Mouse (Mus musculus) heart, adult 2 months (tissue): Measurements from ENCODE around the gene Zscan2. TPM values are rescaled to one million over a fixed set of nuclear protein-coding genes. Genes with fewer than 3 reads are reported as not detected.
"Not testable (repeated sequence)": the region's sequence is repeated elsewhere in the genome, so short reads cannot be mapped to it uniquely, and the experiment has no call there.

Experiments used
- DNase-seq, 2 experiments: peaks; one replicate each; pipeline ENCODE4 v3.0.0; 2021
- H3K27ac ChIP-seq: fragments of 200-600 bp; 2 replicates; pipeline ENCODE4 v1.8.1; 2022
- H3K27me3 ChIP-seq: fragments of 200-500 bp; 2 replicates; pipeline ENCODE4 v1.6.1; 2012; ENCODE audit warnings: mild to moderate bottlenecking, low read length, inconsistent platforms, mixed read lengths; ENCODE audit not compliant: control insufficient read depth, insufficient read depth
- H3K36me3 ChIP-seq: fragments of 200-500 bp; 2 replicates; pipeline ENCODE4 v1.6.1; 2012; ENCODE audit warnings: low read length, inconsistent platforms; ENCODE audit not compliant: control insufficient read depth, insufficient read depth
- H3K4me1 ChIP-seq: fragments of 200-500 bp; 2 replicates; pipeline ENCODE4 v1.6.1; 2011; ENCODE audit warnings: low read length; ENCODE audit not compliant: control insufficient read depth, insufficient read depth
- H3K4me3 ChIP-seq: fragments of 200-600 bp; 2 replicates; pipeline ENCODE4 v1.8.1; 2022
- H3K79me2 ChIP-seq: fragments of 200-500 bp; replicated peaks from 2 replicates; pipeline ENCODE4 v1.6.1; 2012; ENCODE audit warnings: mild to moderate bottlenecking, inconsistent platforms, low read length, moderate library complexity, mixed read lengths; ENCODE audit not compliant: control insufficient read depth, insufficient read depth
- H3K9ac ChIP-seq: fragments of 200-500 bp; 2 replicates; pipeline ENCODE4 v1.6.1; 2012; ENCODE audit warnings: low read depth, mild to moderate bottlenecking, control low read depth, inconsistent platforms, low read length, mixed read lengths
- CTCF ChIP-seq: fragments of 200-600 bp; IDR thresholded peaks from 2 replicates; pipeline ENCODE4 v1.8.1; 2022; ENCODE audit warnings: antibody characterized with exemption, mild to moderate bottlenecking, moderate library complexity
- EP300 ChIP-seq: fragments of 200-500 bp; IDR thresholded peaks from 2 replicates; pipeline ENCODE4 v1.6.1; 2011; ENCODE audit warnings: low read depth, low read length, control low read depth; ENCODE audit not compliant: insufficient read depth
- POLR2A ChIP-seq: fragments of 200-500 bp; IDR thresholded peaks from 2 replicates; pipeline ENCODE4 v1.6.1; 2011; ENCODE audit warnings: mild to moderate bottlenecking, low read depth, low read length, control low read depth; ENCODE audit not compliant: insufficient read depth
- WGBS: fragments of 180-500 bp; shearing (Covaris S2); methylation state at CpG from one replicate; pipeline ENCODE4 v1.1.7; 2018; 5-methylcytosine and 5-hydroxymethylcytosine counted together
- intact Hi-C: fragments of 180-260 bp; cut with DNase I; formaldehyde crosslinking; loops from one replicate; pipeline ENCODE4 v1.15.1; 2025
- polyA plus RNA-seq: library from polyadenylated mRNA; depleted of rRNA; stranded (reverse); fragments of >200 nt; gene quantifications from 2 replicates; pipeline ENCODE4 v1.2.3, GENCODE M21; 2012
- total RNA-seq, 2 experiments: library from RNA; stranded (reverse); gene quantifications; 2 replicates each; pipeline ENCODE4 v1.2.3; 2021

Gene Zscan2
- total and polyA plus RNA-seq, 3 experiments, result 3.0 to 6.3 (median 5.7) TPM

GRCm38 (mm10) chr7:80825843-80826403 is 34.8 kb upstream of the Zscan2 start, which contains the start of gene Iqgap1:
Gene Iqgap1 (minus strand): TSS chr7:80825974.
- H3K4me1 ChIP-seq, result peaks cover 5% of the 10 kb centered on the region
- WGBS, result 68% methylated on average over 11 of the region's 11 CpGs
- H3K4me3 ChIP-seq, result no peak within 1 kb of the TSS
- TF ChIP-seq EP300 (no peak), CTCF (no peak), POLR2A (no peak)
- DNase-seq, result no peak
- no peaks in the 10 kb centered on the region for H3K79me2 ChIP-seq
- no peaks in the 10 kb centered on the region; the same call in 1 of the 2 replicates for H3K36me3 ChIP-seq
- H3K27me3 ChIP-seq, result no peaks in the 10 kb centered on the region
- intact Hi-C loops, result no loop called here
- H3K9ac ChIP-seq, result no peak within 1 kb of the TSS
- no peak within 1 kb of the TSS for H3K27ac ChIP-seq

DNA sequence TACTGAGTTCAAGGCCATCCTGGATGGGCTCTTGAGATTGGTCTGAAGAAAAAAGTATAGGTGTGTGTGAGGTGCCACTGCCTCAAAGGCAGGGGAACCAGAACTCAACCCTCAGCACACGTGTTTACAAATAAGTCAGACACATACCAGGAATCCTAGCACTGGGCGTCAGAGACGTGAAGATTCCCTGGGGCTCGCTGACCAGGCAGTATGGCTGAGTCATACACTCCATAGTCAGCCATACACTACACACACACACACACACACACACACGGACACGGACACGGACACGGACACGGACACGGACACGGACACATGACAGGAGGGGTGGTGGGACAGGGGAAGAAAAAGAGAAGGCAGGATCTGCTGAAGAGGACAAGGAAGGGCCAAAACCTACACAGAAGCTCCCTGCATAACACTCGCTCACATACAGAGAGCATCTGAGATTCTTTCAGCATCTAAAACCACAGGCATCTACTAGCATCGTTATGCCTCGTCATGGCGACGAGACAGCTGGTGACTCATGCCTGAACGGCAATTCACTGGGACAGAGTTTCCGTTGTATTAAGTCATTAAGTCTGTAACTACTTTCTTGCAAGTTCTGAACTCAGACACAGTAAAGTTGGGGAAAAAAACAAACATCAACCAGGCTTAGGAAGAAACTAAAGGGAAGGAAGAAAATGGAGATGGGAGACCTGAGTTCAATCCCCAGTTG is 32.4 kb upstream of the Zscan2 start:
- Histone ChIP-seq H3K36me3 (no peaks in the 10 kb centered on the region; the same call in 1 of the 2 replicates), H3K4me1 (peaks cover 5% of the 10 kb centered on the region), H3K9ac (no peak overlapping the region), H3K27me3 (no peaks in the 10 kb centered on the region), H3K27ac (no peak overlapping the region), H3K4me3 (no peak overlapping the region), H3K79me2 (no peaks in the 10 kb centered on the region)
- peak in 1 of 2 experiments; percentile 42 for DNase-seq
- intact Hi-C loops, result no loop called here
- 65% methylated on average over 18 of the region's 18 CpGs for WGBS
- TF ChIP-seq CTCF (no peak), POLR2A (no peak), EP300 (no peak)

GRCm38 (mm10) chr7:80830193-80830803 is 30.4 kb upstream of the Zscan2 start:
- no peaks in the 10 kb centered on the region for H3K79me2 ChIP-seq
- peak in 1 of 2 experiments; percentile 59 for DNase-seq
- TF ChIP-seq CTCF, result no peak
- no peak for TF ChIP-seq POLR2A
- no peak for TF ChIP-seq EP300
- no peaks in the 10 kb centered on the region for H3K27me3 ChIP-seq
- intact Hi-C loops, result no loop called here
- H3K27ac ChIP-seq, result no peak overlapping the region
- no peaks in the 10 kb centered on the region for H3K36me3 ChIP-seq
- H3K4me3 ChIP-seq, result no peak overlapping the region
- WGBS, result 59% methylated on average over 15 of the region's 15 CpGs
- no peak overlapping the region for H3K9ac ChIP-seq
- H3K4me1 ChIP-seq, result peaks cover 3% of the 10 kb centered on the region

GRCm38 (mm10) chr7:80832191-80832590 is 28.5 kb upstream of the Zscan2 start:
- no peaks in the 10 kb centered on the region for H3K27me3 ChIP-seq
- H3K9ac ChIP-seq, result no peak overlapping the region
- no peak overlapping the region for H3K27ac ChIP-seq
- H3K4me3 ChIP-seq, result no peak overlapping the region
- peak; percentile 54 to 74 for DNase-seq
- intact Hi-C loops, result loop anchor here (2.0 kb wide), 1 partner anchor 27 kb away; no protein-coding TSS in a partner anchor
- H3K36me3 ChIP-seq, result no peaks in the 10 kb centered on the region
- TF ChIP-seq CTCF (no peak), EP300 (no peak), POLR2A (no peak)
- no peaks in the 10 kb centered on the region for H3K79me2 ChIP-seq
- WGBS, result 26% methylated on average over 4 of the region's 4 CpGs
- H3K4me1 ChIP-seq, result peaks cover 3% of the 10 kb centered on the region

DNA sequence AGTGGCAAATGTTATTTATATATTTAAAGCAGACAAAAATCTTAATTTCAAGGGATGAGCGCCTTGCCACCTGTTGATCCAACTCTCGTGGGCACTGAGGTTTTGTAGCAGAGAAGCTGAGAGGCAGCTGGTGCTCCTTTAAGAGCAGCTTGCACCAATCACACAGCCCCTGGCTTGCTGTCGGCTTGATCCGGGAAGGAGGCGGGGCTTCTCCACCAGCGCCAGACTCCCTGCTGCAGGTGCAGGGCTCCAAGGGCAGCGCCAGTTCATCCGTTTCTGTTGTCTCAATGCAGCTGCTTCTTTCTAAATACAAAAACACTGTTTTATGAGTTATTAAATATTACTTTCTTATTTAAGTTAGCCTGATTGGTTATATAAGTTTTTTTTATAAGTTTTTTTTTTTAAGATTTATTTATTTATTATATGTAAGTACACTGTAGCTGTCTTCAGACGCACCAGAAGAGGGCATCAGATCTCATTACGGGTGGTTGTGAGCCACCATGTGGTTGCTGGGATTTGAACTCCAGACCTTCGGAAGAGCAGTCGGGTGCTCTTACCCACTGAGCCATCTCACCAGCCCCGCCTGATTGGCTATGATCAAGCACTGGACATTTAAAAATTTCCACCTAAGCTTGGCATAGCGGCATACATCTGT is 27.6 kb upstream of the Zscan2 start:
- H3K27ac ChIP-seq, H3K4me3 ChIP-seq: not testable (repeated sequence)
- peak; percentile 16; the same call in 1 of the 2 replicates for TF ChIP-seq CTCF

More for the DNA sequence above, 27.6 kb upstream of the Zscan2 start:
- 28% methylated on average over 14 of the region's 14 CpGs for WGBS
- not testable (repeated sequence) for H3K27me3 ChIP-seq, H3K79me2 ChIP-seq, H3K36me3 ChIP-seq, H3K9ac ChIP-seq, H3K4me1 ChIP-seq
- intact Hi-C loops, result loop anchor here (2.0 kb wide), 1 partner anchor 28 kb away; no protein-coding TSS in a partner anchor
- peak; percentile 55 to 67 for DNase-seq
